Mouse (Mus musculus): ENCODE measurements around the gene Alb. TPM values are rescaled to one million over a fixed set of nuclear protein-coding genes. Genes with fewer than 3 reads are reported as not detected.

Gene Alb
- polyA plus RNA-seq, 1 experiment from 2014 or later, result 4,949 TPM

DNA sequence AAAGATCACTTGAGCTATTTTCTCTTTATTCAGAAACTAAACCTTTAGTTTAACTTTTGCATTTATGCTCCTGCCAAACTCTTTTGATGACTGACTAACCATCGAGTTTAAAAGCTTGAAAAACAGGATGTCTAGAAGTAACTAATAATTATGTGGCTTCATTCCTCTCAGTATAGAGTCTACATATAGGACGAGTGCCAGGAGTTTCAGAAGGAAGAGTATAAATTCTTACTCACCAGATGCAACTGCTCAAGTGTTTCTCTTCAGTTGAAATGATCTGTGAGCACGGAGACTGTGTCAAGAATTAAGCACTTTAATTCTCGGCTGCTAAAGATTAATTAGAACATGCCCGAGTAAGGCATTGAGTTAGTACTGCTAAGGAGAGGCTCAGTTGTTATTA is 2.0 kb upstream of the Alb start:
- H3K36me3 ChIP-seq (replicated peaks), result no peaks in the 10 kb centered on the region
- no peak overlapping the region for H3K4me3 ChIP-seq (replicated peaks)
- ATAC-seq (ENCODE audit: insufficient read depth), result no peak
- no peak overlapping the region for H3K27ac ChIP-seq (replicated peaks)
- H3K4me1 ChIP-seq (replicated peaks), result no peaks in the 10 kb centered on the region
- no peak overlapping the region for H3K4me2 ChIP-seq
- WGBS (ENCODE audit: insufficient replicate concordance), result 58% methylated on average over 5 of the region's 5 CpGs
- no peak overlapping the region for H3K9ac ChIP-seq
- no peaks in the 10 kb centered on the region for H3K27me3 ChIP-seq
- no peaks in the 10 kb centered on the region for H3K9me3 ChIP-seq (replicated peaks)

DNA sequence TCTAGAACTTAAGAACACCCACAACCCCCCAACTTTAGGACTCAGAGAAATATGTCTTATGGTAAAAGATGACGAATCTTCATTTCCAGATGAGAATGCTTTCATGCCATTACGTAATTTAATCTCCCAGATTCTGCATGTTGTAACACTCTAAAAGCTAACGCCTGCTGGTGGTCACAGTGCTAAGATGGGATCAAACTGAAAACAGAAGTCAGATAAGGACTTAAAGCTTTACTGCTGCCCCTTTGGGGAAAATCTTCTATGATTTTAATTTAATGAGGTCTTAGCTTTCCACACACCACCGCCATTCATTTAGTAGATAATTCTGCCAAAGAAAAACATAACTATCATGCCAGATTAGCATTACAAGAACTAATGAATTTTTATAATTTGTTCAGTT is 6.1 kb downstream of the Alb start:
- Histone ChIP-seq H3K4me1 (replicated peaks) (no peaks in the 10 kb centered on the region), H3K27me3 (no peaks in the 10 kb centered on the region), H3K9me3 (replicated peaks) (no peaks in the 10 kb centered on the region), H3K4me3 (replicated peaks) (no peak overlapping the region), H3K27ac (replicated peaks) (no peak overlapping the region), H3K36me3 (replicated peaks) (no peaks in the 10 kb centered on the region), H3K9ac (no peak overlapping the region), H3K4me2 (no peak overlapping the region)
- WGBS (ENCODE audit: insufficient replicate concordance), result 51% methylated on average over 4 of the region's 4 CpGs
- ATAC-seq (ENCODE audit: insufficient read depth), result no peak

DNA sequence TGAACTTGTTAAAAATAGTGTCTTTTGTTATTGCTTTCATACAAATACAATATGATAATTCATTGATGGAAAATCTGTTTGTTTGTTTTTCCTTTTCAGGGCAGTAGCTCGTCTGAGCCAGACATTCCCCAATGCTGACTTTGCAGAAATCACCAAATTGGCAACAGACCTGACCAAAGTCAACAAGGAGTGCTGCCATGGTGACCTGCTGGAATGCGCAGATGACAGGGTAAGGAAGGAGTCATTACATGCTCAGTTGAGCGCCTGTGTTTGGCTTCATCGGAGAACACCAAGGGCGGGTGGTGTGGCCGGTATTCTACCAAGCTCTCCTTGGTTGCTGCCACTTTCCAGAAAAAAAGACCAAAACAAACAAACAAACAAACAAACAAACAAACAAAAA is 6.5 kb downstream of the Alb start:
- Histone ChIP-seq H3K4me1 (replicated peaks) (no peaks in the 10 kb centered on the region), H3K36me3 (replicated peaks) (no peaks in the 10 kb centered on the region), H3K9ac (no peak overlapping the region), H3K4me3 (replicated peaks) (no peak overlapping the region), H3K27ac (replicated peaks) (no peak overlapping the region), H3K27me3 (no peaks in the 10 kb centered on the region), H3K4me2 (no peak overlapping the region), H3K9me3 (replicated peaks) (no peaks in the 10 kb centered on the region)
- 65% methylated on average over 6 of the region's 6 CpGs for WGBS (ENCODE audit: insufficient replicate concordance)
- ATAC-seq (ENCODE audit: insufficient read depth), result no peak

DNA sequence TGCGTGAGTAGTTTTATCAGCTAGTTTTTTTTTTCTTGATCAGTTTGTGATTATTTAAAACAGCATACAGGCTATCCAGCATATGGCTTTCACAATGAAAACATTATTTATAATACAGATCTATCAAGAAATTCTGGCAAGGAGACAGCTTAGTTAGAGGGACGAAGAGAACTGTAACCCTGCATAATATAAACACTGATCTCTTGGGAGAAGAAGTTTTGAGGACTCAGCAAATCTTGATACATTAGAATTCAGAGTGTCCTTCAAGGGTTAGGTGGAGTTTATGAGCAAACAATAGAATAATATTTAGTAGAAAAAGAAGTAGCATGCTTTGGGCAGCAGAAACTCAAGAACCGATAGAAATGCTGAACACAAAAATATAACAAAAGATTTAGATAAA is 10.1 kb downstream of the Alb start:
- Histone ChIP-seq H3K9ac (no peak overlapping the region), H3K27me3 (no peaks in the 10 kb centered on the region), H3K36me3 (replicated peaks) (no peaks in the 10 kb centered on the region), H3K9me3 (replicated peaks) (no peaks in the 10 kb centered on the region), H3K27ac (replicated peaks) (no peak overlapping the region), H3K4me1 (replicated peaks) (no peaks in the 10 kb centered on the region), H3K4me2 (no peak overlapping the region), H3K4me3 (replicated peaks) (no peak overlapping the region)
- 68% methylated on average over 3 of the region's 3 CpGs for WGBS (ENCODE audit: insufficient replicate concordance)
- no peak for ATAC-seq (ENCODE audit: insufficient read depth)

DNA sequence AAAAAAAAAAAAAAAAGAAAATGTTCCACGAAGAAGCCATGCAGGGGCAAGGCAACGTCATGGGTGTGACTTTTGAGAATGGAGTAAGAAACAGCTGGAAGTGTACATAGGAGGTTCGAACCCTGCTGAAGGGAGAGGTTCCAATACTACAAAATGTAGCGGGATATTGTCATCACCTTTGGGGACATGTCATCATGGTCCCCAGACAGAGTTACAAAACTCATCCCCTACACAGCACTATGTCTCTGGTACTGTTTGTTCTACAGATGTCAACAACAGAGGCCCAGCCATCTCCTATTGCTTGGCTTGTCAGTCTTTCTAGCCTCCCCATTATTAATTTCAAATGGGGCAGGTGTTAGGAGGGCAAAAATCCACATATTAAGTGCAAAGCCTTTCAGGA is 13.2 kb downstream of the Alb start:
- H3K4me2 ChIP-seq, result no peak overlapping the region
- no peak overlapping the region for H3K9ac ChIP-seq
- no peak overlapping the region for H3K27ac ChIP-seq (replicated peaks)
- H3K27me3 ChIP-seq, result no peaks in the 10 kb centered on the region
- no peaks in the 10 kb centered on the region for H3K36me3 ChIP-seq (replicated peaks)
- H3K4me1 ChIP-seq (replicated peaks), result no peaks in the 10 kb centered on the region
- no peaks in the 10 kb centered on the region for H3K9me3 ChIP-seq (replicated peaks)
- no peak for ATAC-seq (ENCODE audit: insufficient read depth)
- no peak overlapping the region for H3K4me3 ChIP-seq (replicated peaks)
- WGBS (ENCODE audit: insufficient replicate concordance), result 56% methylated on average over 4 of the region's 4 CpGs

DNA sequence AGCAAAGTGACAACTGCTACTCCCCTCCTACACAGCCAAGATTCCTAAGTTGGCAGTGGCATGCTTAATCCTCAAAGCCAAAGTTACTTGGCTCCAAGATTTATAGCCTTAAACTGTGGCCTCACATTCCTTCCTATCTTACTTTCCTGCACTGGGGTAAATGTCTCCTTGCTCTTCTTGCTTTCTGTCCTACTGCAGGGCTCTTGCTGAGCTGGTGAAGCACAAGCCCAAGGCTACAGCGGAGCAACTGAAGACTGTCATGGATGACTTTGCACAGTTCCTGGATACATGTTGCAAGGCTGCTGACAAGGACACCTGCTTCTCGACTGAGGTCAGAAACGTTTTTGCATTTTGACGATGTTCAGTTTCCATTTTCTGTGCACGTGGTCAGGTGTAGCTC is 13.7 kb downstream of the Alb start:
- Histone ChIP-seq H3K9me3 (replicated peaks) (no peaks in the 10 kb centered on the region), H3K9ac (no peak overlapping the region), H3K27me3 (no peaks in the 10 kb centered on the region), H3K4me3 (replicated peaks) (no peak overlapping the region), H3K4me1 (replicated peaks) (no peaks in the 10 kb centered on the region), H3K4me2 (no peak overlapping the region), H3K27ac (replicated peaks) (no peak overlapping the region), H3K36me3 (replicated peaks) (no peaks in the 10 kb centered on the region)
- WGBS (ENCODE audit: insufficient replicate concordance), result 68% methylated on average over 5 of the region's 5 CpGs
- no peak for ATAC-seq (ENCODE audit: insufficient read depth)

DNA sequence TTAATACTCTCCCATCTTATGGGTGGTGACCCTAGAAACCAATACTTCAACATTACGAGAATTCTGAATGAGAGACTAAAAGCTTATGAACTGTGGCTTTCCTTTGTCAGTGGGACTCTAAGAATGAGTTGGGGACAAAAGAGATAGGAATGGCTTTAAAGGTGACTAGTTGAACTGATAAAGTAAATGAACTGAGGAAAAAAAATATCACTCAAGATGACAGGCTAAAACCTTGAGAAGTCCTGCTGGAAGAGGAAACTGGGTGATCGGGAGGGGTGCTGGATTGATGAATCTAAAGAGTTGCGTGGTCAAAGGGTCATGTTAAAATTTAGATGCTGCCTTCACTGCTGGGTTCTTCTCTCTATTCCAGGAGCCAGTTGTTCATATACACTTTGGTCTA is 16.0 kb downstream of the Alb start:
- Histone ChIP-seq H3K4me2 (no peak overlapping the region), H3K4me1 (replicated peaks) (no peaks in the 10 kb centered on the region; the same call in 1 of the 2 replicates), H3K4me3 (replicated peaks) (no peak overlapping the region), H3K9ac (no peak overlapping the region), H3K9me3 (replicated peaks) (no peaks in the 10 kb centered on the region), H3K27me3 (no peaks in the 10 kb centered on the region), H3K27ac (replicated peaks) (no peak overlapping the region), H3K36me3 (replicated peaks) (no peaks in the 10 kb centered on the region)
- WGBS (ENCODE audit: insufficient replicate concordance), result 58% methylated on average over 3 of the region's 3 CpGs
- peak; percentile 29; the same call in 1 of the 2 replicates for ATAC-seq (ENCODE audit: insufficient read depth)

DNA sequence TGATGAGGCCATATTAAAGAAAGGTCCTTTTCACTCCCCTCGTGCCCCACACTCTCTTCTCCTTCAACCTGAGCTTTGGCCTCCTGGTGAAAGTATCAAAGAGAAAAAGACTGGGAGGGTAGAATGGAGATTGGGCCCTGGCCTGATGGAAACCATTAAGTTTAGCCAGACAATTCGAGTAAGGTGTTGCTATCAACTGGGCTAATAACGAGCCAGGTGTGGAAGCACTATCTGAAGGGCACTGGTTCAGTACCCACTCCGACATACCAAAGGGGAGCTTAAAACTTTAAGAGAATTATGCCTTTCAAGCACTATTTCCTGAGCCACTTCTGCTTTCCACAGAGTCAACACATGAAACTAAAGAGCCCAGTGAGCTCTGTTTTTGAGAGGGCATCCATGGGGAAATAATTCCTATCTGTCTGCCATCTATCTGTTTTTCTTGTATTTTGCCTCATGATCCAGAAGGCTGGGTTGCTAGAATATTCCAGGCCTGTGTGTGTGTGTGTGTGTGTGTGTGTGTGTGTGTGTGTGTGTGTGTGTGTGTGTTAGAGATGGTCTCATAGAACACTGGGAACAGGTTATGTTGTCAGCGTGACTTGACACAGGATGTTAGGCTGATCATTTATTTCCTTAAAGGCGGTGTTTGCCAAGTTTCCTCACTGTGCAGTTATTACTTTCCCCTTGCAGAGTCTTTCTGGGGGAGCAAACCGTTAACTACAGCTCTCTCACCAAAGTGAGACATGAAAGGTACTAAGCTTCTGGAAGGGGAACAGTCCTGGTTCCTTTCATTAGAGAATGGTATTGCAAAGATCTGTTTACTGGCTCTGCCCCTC is 16.8 kb downstream of the Alb start:
- Histone ChIP-seq H3K4me3 (replicated peaks) (no peak overlapping the region), H3K27ac (replicated peaks) (no peak overlapping the region), H3K27me3 (no peaks in the 10 kb centered on the region), H3K9me3 (replicated peaks) (no peaks in the 10 kb centered on the region), H3K9ac (no peak overlapping the region), H3K36me3 (replicated peaks) (no peaks in the 10 kb centered on the region), H3K4me2 (no peak overlapping the region), H3K4me1 (replicated peaks) (no peaks in the 10 kb centered on the region; the same call in 1 of the 2 replicates)
- WGBS (ENCODE audit: insufficient replicate concordance), result 26% methylated on average over 7 of the region's 7 CpGs
- peak; percentile 54 for ATAC-seq (ENCODE audit: insufficient read depth)

DNA sequence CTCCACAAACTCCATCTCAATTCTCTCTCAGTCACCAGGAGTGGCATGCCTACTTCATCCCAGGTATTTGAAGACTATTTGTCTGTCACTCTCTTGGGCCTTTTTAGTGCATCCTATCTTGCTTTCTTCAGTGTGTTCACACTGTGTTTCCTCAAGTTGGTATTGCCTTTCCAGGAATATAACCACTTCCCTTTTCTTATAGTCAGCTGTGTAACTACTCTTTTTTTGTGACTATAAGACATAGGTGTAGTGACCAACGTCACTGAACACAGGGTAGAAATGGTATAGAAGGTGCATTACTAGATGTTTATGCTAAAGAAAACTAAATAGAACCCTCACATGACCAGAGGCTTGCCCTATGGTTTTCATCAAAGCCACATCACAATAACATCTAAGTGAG is 18.2 kb downstream of the Alb start:
- H3K4me3 ChIP-seq (replicated peaks), result no peak overlapping the region
- H3K36me3 ChIP-seq (replicated peaks), result no peaks in the 10 kb centered on the region
- no peaks in the 10 kb centered on the region for H3K9me3 ChIP-seq (replicated peaks)
- 26% methylated on average over 1 of the region's 1 CpGs for whole genome bisulfite sequencing (ENCODE audit: insufficient replicate concordance)
- H3K27ac ChIP-seq (replicated peaks), result no peak overlapping the region
- no peak overlapping the region for H3K9ac ChIP-seq
- H3K27me3 ChIP-seq, result no peaks in the 10 kb centered on the region
- H3K4me1 ChIP-seq (replicated peaks), result no peaks in the 10 kb centered on the region; the same call in 1 of the 2 replicates
- H3K4me2 ChIP-seq, result no peak overlapping the region
- ATAC-seq (ENCODE audit: insufficient read depth), result no peak

DNA sequence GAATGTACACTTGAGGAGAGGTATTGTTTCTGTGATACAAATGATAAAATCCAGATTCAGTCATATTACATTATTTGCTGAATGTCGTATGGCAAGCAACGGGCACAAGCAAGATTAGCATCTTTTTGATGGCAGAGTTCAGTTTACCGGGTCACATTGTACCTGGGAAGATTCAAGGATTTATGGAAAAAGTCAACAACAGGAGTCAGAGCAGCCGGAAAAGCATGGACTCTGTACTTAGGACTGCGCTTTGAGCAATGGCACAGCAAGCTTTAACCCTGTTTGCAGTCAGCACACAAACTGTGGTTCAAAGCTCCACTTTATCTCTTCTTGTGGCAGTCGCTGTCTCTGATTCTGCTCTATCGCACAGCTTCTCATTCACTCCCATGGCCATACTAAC is 24.9 kb downstream of the Alb start:
- no peaks in the 10 kb centered on the region for H3K27me3 ChIP-seq
- ATAC-seq (ENCODE audit: insufficient read depth), result peak; percentile 34
- no peak overlapping the region for H3K4me3 ChIP-seq (replicated peaks)
- H3K9ac ChIP-seq, result no peak overlapping the region
- no peaks in the 10 kb centered on the region; the same call in 1 of the 2 replicates for H3K4me1 ChIP-seq (replicated peaks)
- no peak overlapping the region for H3K4me2 ChIP-seq
- peak overlapping the region; percentile 68; the same call in 1 of the 2 replicates for H3K27ac ChIP-seq (replicated peaks)
- H3K9me3 ChIP-seq (replicated peaks), result no peaks in the 10 kb centered on the region
- H3K36me3 ChIP-seq (replicated peaks), result no peaks in the 10 kb centered on the region
- 64% methylated on average over 7 of the region's 7 CpGs for WGBS (ENCODE audit: insufficient replicate concordance)

DNA sequence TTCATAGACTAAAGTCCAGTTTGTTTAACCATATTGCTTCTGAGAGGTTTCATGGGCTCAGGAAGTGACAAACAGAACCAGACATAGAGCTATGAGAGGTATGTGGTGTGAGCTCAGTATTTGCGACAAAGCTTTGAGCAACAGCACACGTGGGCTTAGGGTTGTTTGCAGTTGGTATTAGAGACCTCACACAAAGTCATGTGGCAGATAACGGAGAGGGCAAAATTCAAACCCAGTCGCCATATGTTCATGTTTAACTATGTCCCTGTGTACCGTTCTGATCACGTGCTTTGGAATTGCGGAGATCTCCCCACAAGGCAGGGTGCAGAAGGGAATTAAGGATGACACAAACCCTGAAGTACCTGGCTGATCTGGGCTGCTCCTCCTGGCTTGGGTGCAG is 27.6 kb downstream of the Alb start:
- H3K27ac ChIP-seq (replicated peaks), result peak overlapping the region; percentile 34; the same call in 1 of the 2 replicates
- WGBS (ENCODE audit: insufficient replicate concordance), result 67% methylated on average over 7 of the region's 7 CpGs
- no peaks in the 10 kb centered on the region for H3K36me3 ChIP-seq (replicated peaks)
- no peak overlapping the region for H3K4me2 ChIP-seq
- H3K27me3 ChIP-seq, result no peaks in the 10 kb centered on the region
- no peaks in the 10 kb centered on the region for H3K4me1 ChIP-seq (replicated peaks)
- H3K4me3 ChIP-seq (replicated peaks), result no peak overlapping the region
- H3K9me3 ChIP-seq (replicated peaks), result no peaks in the 10 kb centered on the region
- ATAC-seq (ENCODE audit: insufficient read depth), result peak; percentile 73
- H3K9ac ChIP-seq, result no peak overlapping the region

DNA sequence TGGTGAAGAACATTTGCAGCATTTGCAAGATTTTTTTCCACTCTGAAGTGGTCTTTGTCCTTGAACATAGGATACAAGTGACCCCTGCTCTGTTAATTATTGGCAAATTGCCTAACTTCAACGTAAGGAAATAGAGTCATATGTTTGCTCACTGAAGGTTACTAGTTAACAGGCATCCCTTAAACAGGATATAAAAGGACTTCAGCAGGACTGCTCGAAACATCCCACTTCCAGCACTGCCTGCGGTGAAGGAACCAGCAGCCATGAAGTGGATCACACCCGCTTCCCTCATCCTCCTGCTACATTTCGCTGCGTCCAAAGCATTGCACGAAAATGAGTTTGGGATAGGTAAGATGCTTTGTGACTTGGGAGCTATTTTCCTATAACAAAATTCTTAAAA is 29.8 kb downstream of the Alb start, which contains the start of gene Afp:
TSS of gene Afp (plus strand) at position 220 of the 400 bp plus-strand sequence.
- Histone ChIP-seq H3K9me3 (replicated peaks) (no peaks in the 10 kb centered on the region), H3K4me1 (replicated peaks) (no peaks in the 10 kb centered on the region), H3K27ac (replicated peaks) (0 out of 2 replicates have a peak within 1 kb of the TSS, but pooled peaks have one; percentile 1), H3K9ac (no peak within 1 kb of the TSS), H3K27me3 (no peaks in the 10 kb centered on the region), H3K36me3 (replicated peaks) (no peaks in the 10 kb centered on the region), H3K4me3 (replicated peaks) (peak within 1 kb of the TSS; percentile 27; the same call in 1 of the 2 replicates), H3K4me2 (no peak within 1 kb of the TSS)
- ATAC-seq (ENCODE audit: insufficient read depth), result peak; percentile 8; the same call in 1 of the 2 replicates
- WGBS (ENCODE audit: insufficient replicate concordance), result 61% methylated on average over 7 of the region's 7 CpGs

Measured in liver, embryonic 15.5 days (tissue).